Mouse (Mus musculus) erythroblast, embryonic 14.5 days (primary cell): ENCODE results near the gene Tubb1.

Source experiments
- GATA1 ChIP-seq: IDR thresholded peaks from 2 replicates; pipeline ENCODE4 v1.6.1; 2012; ENCODE audit warnings: low read length, inconsistent platforms, mixed read lengths
- TAL1 ChIP-seq: IDR thresholded peaks from 3 replicates; pipeline ENCODE4 v1.6.1; 2012; ENCODE audit warnings: low read length, inconsistent platforms, mixed read lengths

GRCm38 (mm10) chr2:174424301-174425085, 26.0 kb upstream of the Tubb1 start:
- TF ChIP-seq GATA1 (no peak), TAL1 (no peak)
